Comparison of ENCODE assay signal across 31 mouse cellular contexts in genomic region chr17:37193656-37194055, GRCm38 (mm10). TPM values are rescaled to one million over a fixed set of nuclear protein-coding genes. Genes with fewer than 3 reads are reported as not detected.
DNase-seq lines count a peak whose midpoint lies in the region; TF ChIP-seq lines count a peak whose summit lies in the region.
"Had no signal": no experiment of that assay in that cellular context is flagged by ENCODE, and none has a peak within 500 bp of the region (broad histone marks: within the 10 kb centered on the region; RNA-seq: fewer than 3 reads in every experiment).

TSS of gene Ubd (plus strand) at chr17:37193892.

- H3K4me1 ChIP-seq in liver, adult 2 months (ENCODE audit: control insufficient read depth, insufficient read depth, low read length): peaks cover 9% of the 10 kb centered on the region; the same call in 1 of the 2 replicates

- intact Hi-C loops in left cerebral cortex, postnatal 4 days (cut with DNase I): no loop called here

- no peaks in the 10 kb centered on the region for H3K36me3 ChIP-seq in liver, adult 2 months (ENCODE audit: control insufficient read depth, insufficient read depth, low read length)
- H3K36me3 ChIP-seq: forebrain, embryonic 10.5 days; heart, embryonic 13.5 days had no signal

- H3K79me2 ChIP-seq in liver, adult 2 months (ENCODE audit: control insufficient read depth, insufficient read depth, low read length): no peaks in the 10 kb centered on the region

- peaks cover 10% of the 10 kb centered on the region for H3K27me3 ChIP-seq in liver, adult 2 months (ENCODE audit: control insufficient read depth, insufficient read depth, low read length)

- WGBS in liver, adult 2 months: 81% methylated on average over 2 of the region's 2 CpGs
- 63% methylated on average over 2 of the region's 2 CpGs for WGBS in large intestine, adult 2 months

- DNase-seq in liver, adult 2 months (ENCODE audit: extremely low read depth, low read depth, low spot score): peak; percentile 44
- DNase-seq in liver (no peak), 3T3-L1 (ENCODE audit: low read depth, low spot score) (peak; percentile 51), adipocyte (ENCODE audit: low spot score) (peak; percentile 86)
- DNase-seq in large intestine, adult 2 months (ENCODE audit: low read depth, low spot score): no peak
- no peak for DNase-seq in cerebellum, postnatal 10 days
- DNase-seq in lung, postnatal 36 days: no peak
- no peak for DNase-seq in left cerebral cortex, postnatal 4 days
- DNase-seq: adrenal gland, postnatal 10 days; adrenal gland, postnatal 36 days; B cell, adult 2 months; cerebellum, adult 11-12 months; cerebellum, adult 8-10 months; cerebellum, postnatal 14 days; forebrain, postnatal 0 days; gastrocnemius, adult 2 months; gastrocnemius, postnatal 14 days; heart, adult 11 months; heart, postnatal 14 days; heart, postnatal 4 days had no signal

- TF ChIP-seq CTCF in liver, adult 2 months (IDR thresholded peaks at IDR 0.05; ENCODE audit: low read depth, low read length): no peak

- H3K4me3 ChIP-seq in liver, adult 2 months (ENCODE audit: insufficient read depth, low read depth, low read length): no peak within 1 kb of the TSS
- H3K4me3 ChIP-seq: forebrain, embryonic 10.5 days; forebrain, embryonic 13.5 days; gastrocnemius, adult 2 months; heart, embryonic 13.5 days had no signal

- TF ChIP-seq POLR2A in liver, adult 2 months (IDR thresholded peaks at IDR 0.05; ENCODE audit: extremely low read depth, insufficient read depth, low read length): no peak

- no peak within 1 kb of the TSS for H3K27ac ChIP-seq in liver, adult 2 months (replicated peaks; ENCODE audit: insufficient read depth, low read depth, low read length)
- H3K27ac ChIP-seq: forebrain, embryonic 10.5 days; forebrain, embryonic 13.5 days; gastrocnemius, adult 2 months; heart, embryonic 13.5 days; hindbrain, embryonic 14.5 days; hindbrain, postnatal 0 days had no signal

- H3K9ac ChIP-seq in liver, adult 2 months (ENCODE audit: low read depth, low read length): no peak within 1 kb of the TSS
- H3K9ac ChIP-seq: forebrain, embryonic 13.5 days; forebrain, postnatal 0 days; heart, embryonic 13.5 days; hindbrain, embryonic 14.5 days had no signal

RNA-seq across cellular contexts. Expression of gene Ubd, which starts in this region (rescaled TPM):
- 0.46 and 0.47 TPM in 2 replicates for total RNA-seq in liver, adult 2 months (2014; rRNA removed)
- polyA plus RNA-seq in liver, adult 2 months (2012; rRNA removed): 0.22 TPM in 1 of 2 replicates, not detected in the other
- 12.6 and 18.4 TPM in 2 replicates for polyA plus RNA-seq in large intestine, adult 2 months (2012; rRNA removed)
- total RNA-seq in left cerebral cortex, postnatal 4 days (2021): not detected
- total RNA-seq: ES-E14; forebrain, postnatal 0 days; gastrocnemius, adult 2 months; gastrocnemius, postnatal 14 days; gastrocnemius, postnatal 4 days; heart, postnatal 4 days; hindbrain, postnatal 0 days had no signal
- polyA plus RNA-seq: embryonic facial prominence, embryonic 11.5 days; embryonic facial prominence, embryonic 14.5 days; forebrain, embryonic 10.5 days; forebrain, embryonic 13.5 days; forebrain, postnatal 0 days; frontal cortex, adult 2 months; heart, embryonic 13.5 days; hindbrain, embryonic 11.5 days; hindbrain, embryonic 14.5 days; hindbrain, postnatal 0 days had no signal

Comparison
In these comparisons a context has a peak if more than half of its experiments do, and no peak if none do; other contexts are left out.
1. RNA of gene Ubd (polyA plus RNA-seq): 12.6 to 18.4 TPM in large intestine, adult 2 months; 0.22 TPM in liver, adult 2 months; every median in the first group is over 10 times any median in the second.
2. Peak in DNase-seq in liver, adult 2 months; RNA of the gene not detected or under 1 TPM.
3. DNase-seq: peak in 3T3-L1 (single experiment) and adipocyte (single experiment); none in liver (single experiment), large intestine, adult 2 months (single experiment), cerebellum, postnatal 10 days (0 of 2), lung, postnatal 36 days (single experiment) and left cerebral cortex, postnatal 4 days (single experiment).